Mouse (Mus musculus) C2C12 (cell line): ENCODE measurements around the gene AB124611. TPM values are rescaled to one million over a fixed set of nuclear protein-coding genes. Genes with fewer than 3 reads are reported as not detected.

ENCODE experiments used
- H3K27me3 ChIP-seq: one replicate; pipeline ENCODE4 v1.6.1; 2011; ENCODE audit not compliant: control insufficient read depth, insufficient read depth, insufficient read length
- H3K36me3 ChIP-seq: one replicate; pipeline ENCODE4 v1.6.1; 2011; ENCODE audit not compliant: control insufficient read depth, insufficient read depth
- H3K4me3 ChIP-seq: one replicate; pipeline ENCODE4 v1.5.1; 2011; ENCODE audit warnings: mild to moderate bottlenecking, control low read depth; ENCODE audit not compliant: poor library complexity, insufficient read depth, severe bottlenecking
- H3K79me2 ChIP-seq: one replicate; pipeline ENCODE4 v1.6.1; 2011; ENCODE audit not compliant: control insufficient read depth, insufficient read depth
- H3K79me3 ChIP-seq: one replicate; pipeline ENCODE4 v1.6.1; 2011; ENCODE audit warnings: low read depth, control low read depth
- H3ac ChIP-seq: one replicate; pipeline ENCODE3; 2011; ENCODE audit warnings: low read depth; ENCODE audit not compliant: control insufficient read depth, insufficient read length
- CEBPB ChIP-seq: IDR thresholded peaks from one replicate; pipeline ENCODE4 v1.6.1; 2011; ENCODE audit warnings: low read depth, mild to moderate bottlenecking, control low read depth, moderate library complexity
- CTCF ChIP-seq: IDR thresholded peaks from one replicate; pipeline ENCODE4 v1.5.1; 2011; ENCODE audit not compliant: control insufficient read depth, insufficient read depth, insufficient read length
- FOSL1 ChIP-seq: IDR thresholded peaks from one replicate; pipeline ENCODE4 v1.8.0; 2011; ENCODE audit warnings: mild to moderate bottlenecking, low read length; ENCODE audit not compliant: poor library complexity, insufficient read depth, severe bottlenecking
- MAX ChIP-seq: IDR thresholded peaks from one replicate; pipeline ENCODE4 v1.6.1; 2011; ENCODE audit warnings: mild to moderate bottlenecking, control low read depth
- MYOD1 ChIP-seq: IDR thresholded peaks from one replicate; pipeline ENCODE4 v1.6.1; 2011; ENCODE audit warnings: low read depth; ENCODE audit not compliant: control insufficient read depth, insufficient read length
- MYOG ChIP-seq: IDR thresholded peaks from one replicate; pipeline ENCODE4 v1.6.1; 2011; ENCODE audit not compliant: control insufficient read depth, insufficient read length; ENCODE audit errors: extremely low read depth
- USF1 ChIP-seq: IDR thresholded peaks from one replicate; pipeline ENCODE4 v1.6.1; 2011; ENCODE audit warnings: low read depth, mild to moderate bottlenecking, control low read depth, moderate library complexity
- polyA plus RNA-seq: library from polyadenylated mRNA; unstranded; fragments of >200 nt; fragmentation: generic; extraction: Trizol; gene quantifications from one replicate; pipeline ENCODE4 v1.2.1, GENCODE M21; 2012; ENCODE audit warnings: missing spikeins

The AB124611 gene
- polyA plus RNA-seq, 1 experiment = 0.19 TPM

- Histone ChIP-seq H3K79me2 (peaks cover 23% of the 10 kb centered on the region), H3K27me3 (no peaks in the 10 kb centered on the region), H3K79me3 (no peaks in the 10 kb centered on the region), H3ac (peak overlapping the region; percentile 16), H3K4me3 (no peak overlapping the region), H3K36me3 (peaks cover 19% of the 10 kb centered on the region)
- TF ChIP-seq FOSL1 = no peak
- TF ChIP-seq MYOG = no peak
- TF ChIP-seq MYOD1 = no peak
- no peak for TF ChIP-seq CTCF
- TF ChIP-seq CEBPB = no peak
- TF ChIP-seq USF1 = no peak
- peak; percentile 64 for TF ChIP-seq MAX
These were observed 31.2 kb upstream of the AB124611 start for GRCm38 (mm10) chr9:21494726-21495125.

- Histone ChIP-seq H3ac (peak overlapping the region; percentile 13), H3K27me3 (no peaks in the 10 kb centered on the region), H3K36me3 (peaks cover 13% of the 10 kb centered on the region), H3K79me2 (peaks cover 23% of the 10 kb centered on the region), H3K4me3 (peak overlapping the region; percentile 23), H3K79me3 (no peaks in the 10 kb centered on the region)
- TF ChIP-seq MYOD1 (no peak), CEBPB (no peak), MYOG (no peak), MAX (peak; percentile 32), USF1 (peak; percentile 60)
These were observed 29.5 kb upstream of the AB124611 start for GRCm38 (mm10) chr9:21496308-21497049.

DNA sequence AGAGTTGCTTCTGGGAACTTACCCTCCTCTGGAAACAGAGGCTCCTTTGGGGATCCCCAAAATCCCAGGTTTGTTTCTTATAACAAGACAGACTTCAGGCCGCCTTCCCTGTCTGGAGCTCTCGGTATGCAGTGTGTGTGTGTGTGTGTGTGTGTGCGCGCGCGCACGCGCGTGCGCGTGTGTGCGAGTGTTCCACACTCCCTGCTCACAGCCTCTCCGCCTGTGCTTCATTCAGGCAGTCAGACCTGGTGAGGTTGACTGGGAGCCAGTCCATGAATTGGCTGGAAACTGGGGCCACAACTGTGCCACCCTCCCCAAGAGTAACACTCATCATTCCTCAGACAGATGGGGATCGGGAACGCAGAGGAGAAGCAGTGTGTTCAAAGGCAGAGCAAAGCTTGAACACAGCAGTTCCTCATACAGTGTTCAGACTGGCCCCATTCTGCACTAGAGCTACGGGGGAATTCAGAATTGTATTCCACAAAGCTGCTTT, 28.9 kb upstream of the AB124611 start:
- no peaks in the 10 kb centered on the region for H3K79me3 ChIP-seq
- H3ac ChIP-seq = peak overlapping the region; percentile 27
- TF ChIP-seq MYOG = no peak
- no peak for TF ChIP-seq MAX
- TF ChIP-seq USF1 = no peak
- TF ChIP-seq CTCF = no peak
- TF ChIP-seq CEBPB = no peak
- no peak for TF ChIP-seq MYOD1
- TF ChIP-seq FOSL1 = no peak
- no peaks in the 10 kb centered on the region for H3K27me3 ChIP-seq
- no peak overlapping the region for H3K4me3 ChIP-seq
- H3K79me2 ChIP-seq = peaks cover 23% of the 10 kb centered on the region
- H3K36me3 ChIP-seq = peaks cover 8% of the 10 kb centered on the region

GRCm38 (mm10) chr9:21497664-21498063, 28.3 kb upstream of the AB124611 start:
- H3K36me3 ChIP-seq = peaks cover 8% of the 10 kb centered on the region
- no peaks in the 10 kb centered on the region for H3K79me3 ChIP-seq
- no peaks in the 10 kb centered on the region for H3K27me3 ChIP-seq
- no peak overlapping the region for H3K4me3 ChIP-seq
- TF ChIP-seq CEBPB = no peak
- TF ChIP-seq MYOG = no peak
- no peak for TF ChIP-seq USF1
- TF ChIP-seq MAX = no peak
- no peak for TF ChIP-seq MYOD1
- TF ChIP-seq CTCF = no peak
- no peak for TF ChIP-seq FOSL1
- H3ac ChIP-seq = peak overlapping the region; percentile 10
- peaks cover 23% of the 10 kb centered on the region for H3K79me2 ChIP-seq

DNA sequence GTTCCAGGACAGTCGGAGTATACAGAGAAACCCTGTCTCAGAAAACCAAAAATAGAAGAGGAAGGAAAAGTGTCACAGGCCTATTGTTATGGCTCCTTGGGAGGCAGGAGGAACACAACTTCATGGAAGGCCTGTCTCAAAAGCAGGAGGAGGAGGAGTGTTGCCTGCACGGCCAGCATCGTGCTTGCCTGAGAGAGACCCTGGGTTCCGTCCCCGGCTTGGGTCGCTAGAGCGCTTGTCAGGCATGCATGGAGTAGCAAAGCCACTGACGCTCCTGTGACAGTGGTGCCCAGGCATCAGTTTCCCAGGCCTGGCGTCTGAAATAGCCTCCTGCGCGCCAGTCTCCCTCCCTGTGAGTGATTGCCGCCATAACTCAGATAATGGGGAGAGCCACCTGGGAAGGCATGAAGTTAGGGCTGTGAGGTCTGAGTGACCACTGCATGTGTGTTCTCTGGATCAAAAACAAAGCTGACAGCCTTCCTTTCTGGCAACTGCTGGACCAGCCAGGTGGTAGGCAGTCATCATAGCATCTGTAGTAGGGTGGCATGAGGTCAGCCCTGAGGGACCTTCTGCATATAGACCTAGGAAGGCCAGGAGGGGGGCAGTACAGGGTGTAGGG, 27.6 kb upstream of the AB124611 start:
- Histone ChIP-seq H3K36me3 (peaks cover 8% of the 10 kb centered on the region), H3K27me3 (no peaks in the 10 kb centered on the region), H3ac (no peak overlapping the region), H3K4me3 (no peak overlapping the region), H3K79me3 (no peaks in the 10 kb centered on the region), H3K79me2 (peaks cover 17% of the 10 kb centered on the region)
- TF ChIP-seq MYOG (no peak), MYOD1 (no peak), USF1 (no peak), FOSL1 (no peak), CTCF (no peak), CEBPB (no peak), MAX (no peak)
